Mouse (Mus musculus) right cerebral cortex, postnatal 36 days (tissue): ENCODE measurements at regions not wholly inside any gene's neighbourhood (a gene's known extent, or its start where the extent isn't known, plus 50 kb on each side); places are given as distances from the start of the nearest gene placed in this dataset.
A peak's percentile ranks its signal among the peaks of the same experiment; 100 is the strongest.

Source experiments
- DNase-seq, 2 experiments: peaks; one replicate each; pipeline ENCODE4 v3.0.0; 2022; ENCODE audit warnings: low spot score in 2 of 2, mixed read lengths in 1 of 2

GRCm38 (mm10) chr17:52448701-52449100, 153.8 kb upstream of the Kcnh8 start:
- no peak for DNase-seq

DNA sequence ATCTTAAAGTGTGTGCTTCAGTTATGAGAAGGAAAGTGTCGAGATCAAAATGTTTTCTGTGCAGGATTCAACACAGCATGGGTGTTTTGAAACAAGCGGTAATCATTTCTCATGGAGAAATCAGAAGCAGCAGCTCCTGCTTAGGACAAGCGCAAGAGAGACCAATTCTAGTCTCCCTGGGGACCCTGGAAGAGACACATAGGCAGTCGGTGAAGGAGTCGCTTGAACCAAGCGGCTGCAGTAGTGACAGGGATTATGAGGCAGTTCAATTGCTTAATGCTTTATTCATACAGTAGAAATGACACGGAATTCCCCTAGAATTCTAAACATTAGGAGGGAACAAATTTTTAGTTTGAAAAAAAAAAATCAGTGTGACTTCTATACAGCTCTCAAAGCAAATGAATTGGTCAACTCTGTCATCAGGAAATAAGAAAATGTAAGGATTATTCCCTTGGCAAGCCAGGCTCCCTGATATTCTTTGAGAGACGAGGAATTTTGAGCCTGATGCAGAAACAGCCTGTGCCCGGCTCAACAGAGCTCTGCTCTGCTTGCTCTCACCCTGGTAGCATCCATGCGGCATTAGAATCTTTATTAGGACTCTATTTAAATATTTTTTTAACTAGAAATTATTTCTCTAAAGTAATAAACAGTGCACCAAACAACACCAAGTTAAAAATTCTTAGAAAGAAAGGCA, 143.1 kb upstream of the Kcnh8 start:
- DNase-seq = no peak

GRCm38 (mm10) chr17:52459997-52460387, 142.5 kb upstream of the Kcnh8 start:
- no peak for DNase-seq

DNA sequence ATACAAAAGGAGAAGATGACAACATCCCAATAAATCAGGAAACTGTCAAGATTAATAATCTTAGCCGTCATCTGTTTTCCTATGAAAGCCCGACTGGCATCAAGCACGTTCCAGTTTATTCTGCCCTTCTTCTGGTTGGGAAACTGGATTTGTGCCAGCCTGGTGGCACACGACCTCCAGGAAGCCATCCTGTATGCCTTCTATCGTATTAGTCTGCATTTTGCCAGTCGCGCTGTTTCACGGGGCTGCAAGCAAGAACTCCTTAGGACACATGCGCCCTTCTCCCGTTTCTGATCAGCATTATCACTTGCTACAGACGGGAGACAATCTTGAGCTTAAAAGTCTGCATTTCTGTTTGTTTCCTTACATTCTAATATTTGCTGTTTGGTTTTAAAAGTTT, 141.2 kb upstream of the Kcnh8 start:
- no peak for DNase-seq

DNA sequence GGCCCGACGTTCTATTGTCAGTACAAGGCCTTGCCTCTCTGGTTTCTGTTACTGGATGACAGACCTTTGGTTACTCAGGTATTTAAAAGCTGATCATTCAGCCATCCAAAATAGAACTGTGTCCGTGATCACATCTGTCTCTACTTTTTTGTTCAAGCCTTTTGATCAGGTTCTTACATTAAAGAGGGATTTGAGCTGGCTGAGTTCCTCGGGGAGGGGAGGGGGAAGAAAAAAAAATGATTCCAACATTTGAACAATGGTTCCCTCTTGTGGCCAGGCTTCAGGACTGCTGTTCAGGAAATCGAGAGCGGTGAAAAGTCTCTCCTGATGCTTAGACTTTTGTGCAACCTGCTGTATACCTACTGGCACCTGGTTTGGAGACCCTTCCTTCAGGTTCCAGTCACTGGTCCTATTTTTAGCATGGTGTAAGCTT, 140.8 kb upstream of the Kcnh8 start:
- DNase-seq = peak; percentile 20 to 34

DNA sequence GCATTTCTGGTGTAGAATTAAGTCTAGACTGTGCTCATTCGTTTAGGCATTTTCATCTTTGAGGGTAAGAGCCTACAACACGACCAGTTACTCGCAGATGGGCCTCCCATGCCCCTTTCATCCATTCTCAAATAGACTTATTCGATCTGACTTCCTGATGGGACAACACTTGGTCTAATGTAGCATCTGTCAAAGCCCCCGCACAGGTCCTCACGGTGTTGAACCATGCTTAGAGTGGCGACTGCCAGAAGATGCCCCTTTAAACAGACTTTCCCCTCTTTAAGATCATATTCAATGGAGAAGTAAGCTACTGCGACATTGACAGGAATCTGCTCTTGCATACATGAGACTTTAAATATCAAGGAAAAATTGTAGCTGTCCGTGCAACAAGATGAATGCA, 140.1 kb upstream of the Kcnh8 start:
- DNase-seq = no peak

GRCm38 (mm10) chr17:52468464-52468863, 134.0 kb upstream of the Kcnh8 start:
- DNase-seq = no peak

DNA sequence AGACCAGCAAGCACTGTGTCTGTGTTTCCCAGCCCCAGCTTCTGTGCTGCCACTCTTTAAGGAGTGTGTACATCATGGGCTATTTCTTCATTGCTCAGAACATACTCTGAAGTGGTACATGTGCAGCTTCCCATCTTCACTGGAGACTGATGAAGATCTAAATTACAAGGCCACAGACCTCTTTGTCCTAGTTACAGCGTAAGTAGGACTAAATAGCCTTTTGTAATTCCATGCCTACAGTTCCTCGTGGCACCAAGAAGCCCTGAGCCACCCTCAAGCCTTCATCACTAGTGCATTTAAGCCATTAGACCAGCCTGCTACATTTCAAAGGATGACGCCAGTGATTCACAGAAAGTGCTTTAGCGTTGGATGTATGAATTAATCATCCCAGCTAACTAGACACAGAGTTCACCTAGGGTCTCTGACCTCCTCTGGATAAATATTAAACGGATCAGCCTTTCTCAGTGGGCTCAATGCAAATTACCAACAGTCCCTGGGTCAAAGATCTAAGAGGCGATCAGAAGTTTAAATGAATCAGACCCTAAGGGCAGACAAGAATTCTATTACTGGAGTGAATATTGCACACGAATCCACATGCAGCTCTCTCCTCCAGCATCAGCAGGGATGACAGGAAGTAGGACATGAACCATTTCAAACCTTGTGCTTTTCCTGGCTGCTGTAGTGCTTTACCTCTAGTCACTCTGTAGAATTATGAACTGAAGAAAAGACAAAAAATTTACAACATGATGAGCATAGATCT, 123.0 kb upstream of the Kcnh8 start:
- DNase-seq = no peak

DNA sequence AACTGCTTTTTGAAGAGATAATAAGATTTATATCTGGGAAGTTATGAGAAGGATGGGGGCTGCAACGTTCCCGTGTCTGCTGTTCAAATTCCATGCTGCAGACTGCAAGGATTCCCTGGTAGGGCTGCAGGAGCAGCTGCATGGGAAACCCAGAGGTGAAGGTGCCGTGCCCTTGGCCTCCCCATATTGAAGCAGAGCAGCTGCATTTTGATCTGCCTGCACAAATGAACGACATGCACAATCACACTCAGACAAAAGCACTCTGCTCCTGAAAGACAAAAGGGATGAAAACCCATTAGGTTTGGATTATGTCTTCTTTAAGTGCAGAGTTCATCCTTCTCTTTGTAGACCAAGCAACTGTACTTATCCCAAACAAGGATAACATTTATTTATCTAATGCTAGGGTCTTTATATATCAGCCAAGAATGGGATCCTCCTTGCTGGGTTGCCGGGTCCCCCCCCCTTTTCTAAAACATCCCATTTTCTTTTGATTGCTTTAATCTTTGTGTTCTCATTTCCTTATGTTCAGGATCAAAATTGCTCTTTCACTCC, 122.3 kb upstream of the Kcnh8 start:
- no peak for DNase-seq

DNA sequence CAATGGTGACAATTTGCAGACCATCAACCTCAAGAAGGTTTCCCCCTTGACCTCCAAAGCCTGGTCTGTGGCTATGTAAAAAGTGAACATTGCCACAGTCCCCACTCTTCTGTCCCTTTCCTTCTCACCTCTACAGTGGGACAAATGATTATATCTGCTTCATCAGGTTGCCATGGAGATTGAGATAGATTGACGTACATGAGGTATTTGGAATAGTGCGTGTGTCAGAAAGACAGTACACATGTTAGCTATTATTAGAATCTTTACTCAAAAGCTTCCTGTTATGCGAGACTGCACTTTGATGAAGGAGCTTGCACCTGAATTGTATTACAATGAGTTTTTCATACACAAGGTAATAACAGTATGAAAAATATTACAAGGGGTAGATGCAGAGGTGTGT, 95.7 kb upstream of the Kcnh8 start:
- no peak for DNase-seq

DNA sequence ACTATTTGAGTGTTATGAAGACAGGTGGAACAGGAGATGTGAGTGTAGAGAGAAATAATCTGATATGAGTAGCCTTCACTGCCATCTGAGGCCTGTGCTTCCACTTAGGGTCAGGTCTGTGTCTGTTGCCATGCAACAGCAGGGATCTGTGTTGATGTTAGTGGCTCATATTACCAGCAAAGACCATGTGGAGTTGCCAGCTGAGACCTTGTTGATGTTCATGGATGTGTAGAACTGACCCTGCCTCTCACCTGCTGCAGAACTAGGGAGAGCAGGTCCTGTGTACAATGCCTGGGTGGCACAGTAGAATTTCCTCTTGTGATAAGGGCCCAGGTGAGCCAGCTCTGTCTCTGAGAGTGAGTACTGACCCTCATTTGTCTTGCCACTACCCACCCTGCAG, 72.2 kb upstream of the Kcnh8 start:
- no peak for DNase-seq
